Mouse (Mus musculus) myocyte (in vitro differentiated cells): ENCODE measurements around the gene Eepd1.

Experiments used
- CEBPB ChIP-seq: IDR thresholded peaks from 2 replicates; pipeline ENCODE4 v1.6.1; 2011; ENCODE audit warnings: mild to moderate bottlenecking, moderate library complexity; ENCODE audit not compliant: poor library complexity, insufficient read depth, severe bottlenecking
- E2F4 ChIP-seq: IDR thresholded peaks from one replicate; pipeline ENCODE4 v1.6.1; 2011; ENCODE audit warnings: mild to moderate bottlenecking, control low read depth, moderate library complexity; ENCODE audit not compliant: insufficient read depth
- MAX ChIP-seq: IDR thresholded peaks from one replicate; pipeline ENCODE4 v1.6.1; 2011; ENCODE audit warnings: low read depth, mild to moderate bottlenecking, control low read depth
- MYOD1 ChIP-seq, 3 experiments: IDR thresholded peaks; one replicate each; pipeline ENCODE4 v1.6.1; 2011; ENCODE audit warnings: control low read depth in 2 of 3, low read depth in 2 of 3, mild to moderate bottlenecking in 2 of 3, moderate library complexity in 1 of 3; ENCODE audit not compliant: insufficient read length in 2 of 3, control insufficient read depth in 1 of 3
- MYOG ChIP-seq, 3 experiments: IDR thresholded peaks; one replicate each; pipeline ENCODE4 v1.6.1; 2011; ENCODE audit warnings: control low read depth in 2 of 3, low read depth in 2 of 3, mild to moderate bottlenecking in 2 of 3; ENCODE audit not compliant: insufficient read length in 2 of 3, control insufficient read depth in 1 of 3, insufficient read depth in 1 of 3
- POLR2A ChIP-seq: IDR thresholded peaks from one replicate; pipeline ENCODE4 v1.6.1; 2011; ENCODE audit warnings: low read depth, mild to moderate bottlenecking, control low read depth, moderate library complexity; ENCODE audit not compliant: insufficient read length
- POLR2AphosphoS2 ChIP-seq: IDR thresholded peaks from one replicate; pipeline ENCODE4 v1.6.1; 2011; ENCODE audit warnings: low read depth, control low read depth; ENCODE audit not compliant: insufficient read length
- SRF ChIP-seq: IDR thresholded peaks from one replicate; pipeline ENCODE4 v1.6.1; 2011; ENCODE audit warnings: low read depth; ENCODE audit not compliant: control insufficient read depth, insufficient read length
- TCF12 ChIP-seq: IDR thresholded peaks from one replicate; pipeline ENCODE4 v1.6.1; 2011; ENCODE audit warnings: mild to moderate bottlenecking, control low read depth; ENCODE audit not compliant: poor library complexity, insufficient read depth, severe bottlenecking
- USF1 ChIP-seq: IDR thresholded peaks from one replicate; pipeline ENCODE4 v1.6.1; 2011; ENCODE audit warnings: low read depth, mild to moderate bottlenecking, control low read depth, moderate library complexity

- TF ChIP-seq POLR2A (no peak), CEBPB (no peak), E2F4 (no peak), MAX (no peak), MYOD1 (IDR thresholded peaks at IDR 0.05; ENCODE audit: control insufficient read depth in 1 of 3, insufficient read length in 2 of 3, low read depth in 2 of 3) (peak in 2 of 3 experiments; percentile 19 to 53), POLR2AphosphoS2 (no peak), SRF (no peak), TCF12 (no peak), USF1 (peak; percentile 69), MYOG (IDR thresholded peaks at IDR 0.05; ENCODE audit: control insufficient read depth in 1 of 3, insufficient read depth in 1 of 3, insufficient read length in 2 of 3, low read depth in 2 of 3) (peak in 2 of 3 experiments; percentile 6 to 36)
Measured at GRCm38 (mm10) chr9:25510572-25510971, 29.2 kb downstream of the Eepd1 start.
